Mouse (Mus musculus) liver, embryonic 16.5 days (tissue): ENCODE data around the gene Rpl5. TPM values are rescaled to one million over a fixed set of nuclear protein-coding genes. Genes with fewer than 3 reads are reported as not detected.
A peak's percentile ranks its signal among the peaks of the same experiment; 100 is the strongest.

Experiments
- ATAC-seq: fragments of 200-750 bp; cut with Nextera tagmentation; 2 replicates; pipeline ENCODE4 v1.8.0; 2017; ENCODE audit warnings: low read depth, mild to moderate bottlenecking, moderate number of reproducible peaks, moderate library complexity
- H3K27ac ChIP-seq: fragments of 300-500 bp; sonication (generic); 2 replicates; pipeline ENCODE4 v1.5.1; 2014; ENCODE audit warnings: mild to moderate bottlenecking, low read length
- H3K27me3 ChIP-seq: fragments of 300-500 bp; sonication (generic); 2 replicates; pipeline ENCODE4 v1.6.1; 2014; ENCODE audit warnings: low read depth, low read length, mixed read lengths; ENCODE audit not compliant: control insufficient read depth, insufficient read depth
- H3K36me3 ChIP-seq: fragments of 300-500 bp; sonication (generic); 2 replicates; pipeline ENCODE4 v1.6.1; 2014; ENCODE audit warnings: mild to moderate bottlenecking; ENCODE audit not compliant: control insufficient read depth, insufficient read depth
- H3K4me1 ChIP-seq: fragments of 300-500 bp; sonication (generic); 2 replicates; pipeline ENCODE4 v1.6.1; 2014; ENCODE audit warnings: low read depth, low read length, mixed read lengths; ENCODE audit not compliant: control insufficient read depth
- H3K4me2 ChIP-seq: fragments of 300-500 bp; sonication (generic); 2 replicates; pipeline ENCODE4 v1.6.1; 2014; ENCODE audit warnings: low read depth, low read length, mixed read lengths
- H3K4me3 ChIP-seq: fragments of 300-500 bp; sonication (generic); 2 replicates; pipeline ENCODE4 v1.5.1; 2014; ENCODE audit warnings: low read depth, mild to moderate bottlenecking, low read length
- H3K9ac ChIP-seq: fragments of 300-500 bp; sonication (generic); 2 replicates; pipeline ENCODE4 v1.6.1; 2014; ENCODE audit warnings: low read depth, low read length
- H3K9me3 ChIP-seq: fragments of 300-500 bp; sonication (generic); replicated peaks from 2 replicates; pipeline ENCODE4 v1.6.1; 2016; ENCODE audit warnings: low read length; ENCODE audit not compliant: control insufficient read depth
- WGBS: fragments of 180-500 bp; shearing (Covaris S2); extraction: QIAGEN DNeasy Blood & Tissue Kit; methylation state at CpG from one replicate; pipeline ENCODE4 v1.1.7; 2014; ENCODE audit not compliant: insufficient replicate concordance; 5-methylcytosine and 5-hydroxymethylcytosine counted together
- polyA plus RNA-seq: library from polyadenylated mRNA; unstranded; fragments of >200 nt; fragmentation: Nextera tagmentation; extraction: Ambion mirVana; gene quantifications from 2 replicates; pipeline ENCODE4 v1.2.1, GENCODE M21; 2015

Rpl5 gene
- polyA plus RNA-seq, 1 experiment from 2014 or later = 20.5 TPM

DNA sequence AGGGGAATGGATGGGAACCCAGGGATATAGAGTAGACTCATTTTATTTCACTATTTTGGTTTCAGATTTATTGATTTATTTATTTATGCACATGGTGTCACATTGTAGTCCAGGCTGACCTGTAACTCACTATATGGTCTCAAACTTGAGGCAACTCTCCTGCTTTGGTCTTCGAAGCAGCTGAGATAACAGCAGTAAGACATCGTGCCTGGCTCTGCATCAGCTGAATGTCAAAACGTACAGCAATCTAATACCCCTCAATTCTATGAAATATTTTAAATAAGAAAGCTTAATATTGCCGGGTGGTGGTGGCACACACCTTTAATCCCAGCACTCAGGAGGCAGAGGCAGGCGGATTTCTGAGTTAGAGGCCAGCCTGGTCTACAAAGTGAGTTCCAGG, 10.7 kb downstream of the Rpl5 start:
- Histone ChIP-seq H3K27ac (no peak overlapping the region), H3K9me3 (no peaks in the 10 kb centered on the region), H3K4me3 (no peak overlapping the region), H3K9ac (no peak overlapping the region), H3K27me3 (no peaks in the 10 kb centered on the region), H3K36me3 (peaks cover 35% of the 10 kb centered on the region), H3K4me2 (no peak overlapping the region), H3K4me1 (no peaks in the 10 kb centered on the region)
- ATAC-seq = no peak
- WGBS = 76% methylated on average over 5 of the region's 5 CpGs

DNA sequence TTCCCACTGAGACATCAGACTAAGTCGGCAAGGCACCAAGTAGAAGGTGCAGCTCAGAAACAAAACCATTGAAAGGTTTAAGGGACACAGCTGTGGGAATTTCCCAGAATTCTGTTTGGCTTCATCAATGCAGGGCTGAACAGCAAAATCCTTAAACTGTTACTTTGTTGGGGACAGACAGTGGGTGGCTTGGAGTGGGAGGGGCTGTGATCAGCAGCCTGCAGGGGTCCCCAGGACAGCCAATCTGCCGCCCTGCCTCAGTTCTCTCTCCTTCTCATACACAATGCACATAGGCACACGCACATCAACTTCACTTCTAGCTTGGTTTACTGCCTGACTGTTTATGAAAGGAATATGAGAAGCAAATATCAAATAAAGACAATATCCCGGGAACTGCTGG, 15.0 kb downstream of the Rpl5 start:
- no peaks in the 10 kb centered on the region for H3K36me3 ChIP-seq
- H3K4me3 ChIP-seq = no peak overlapping the region
- no peak overlapping the region for H3K4me2 ChIP-seq
- H3K27ac ChIP-seq = no peak overlapping the region
- no peaks in the 10 kb centered on the region for H3K4me1 ChIP-seq
- H3K27me3 ChIP-seq = no peaks in the 10 kb centered on the region
- no peak overlapping the region for H3K9ac ChIP-seq
- no peaks in the 10 kb centered on the region for H3K9me3 ChIP-seq
- ATAC-seq = no peak
- 70% methylated on average over 4 of the region's 4 CpGs for WGBS

DNA sequence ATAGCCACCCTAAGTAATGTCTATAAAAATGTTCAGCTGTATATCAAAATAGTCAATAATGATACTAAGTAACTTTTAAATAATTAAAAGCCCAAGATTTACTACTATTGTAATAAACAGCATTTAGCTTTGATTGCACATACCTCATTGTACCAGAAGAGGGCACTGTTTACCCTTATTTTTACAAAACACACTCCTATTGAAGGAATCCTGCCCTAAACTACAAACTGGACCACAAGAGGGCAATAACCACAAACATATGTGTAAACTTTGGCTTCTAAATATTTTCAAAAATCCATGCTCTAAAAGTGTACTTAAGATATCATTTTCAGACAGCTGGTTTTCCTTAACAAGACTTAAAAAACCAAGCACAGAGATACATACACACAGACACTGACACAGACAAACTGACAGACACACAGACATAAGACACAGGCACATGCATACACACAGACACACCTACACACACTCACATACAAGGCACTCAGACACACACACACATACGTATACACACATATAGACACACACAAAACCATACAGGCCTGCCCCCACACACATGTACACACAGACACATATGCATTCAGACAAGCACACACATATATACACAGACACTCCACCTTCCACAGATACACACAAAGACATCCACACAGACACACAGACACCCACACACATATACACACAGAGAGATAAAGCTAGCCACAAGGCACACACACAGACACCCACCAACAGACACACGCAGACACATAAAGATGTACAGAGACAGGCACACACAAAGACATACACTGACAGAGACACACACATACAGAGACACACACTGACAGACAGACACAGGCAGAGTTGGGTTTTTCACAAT, 21.3 kb downstream of the Rpl5 start:
- Histone ChIP-seq H3K9me3 (no peaks in the 10 kb centered on the region), H3K9ac (no peak overlapping the region), H3K4me1 (peaks cover 3% of the 10 kb centered on the region; the same call in 1 of the 2 replicates), H3K27ac (no peak overlapping the region), H3K27me3 (no peaks in the 10 kb centered on the region), H3K4me3 (no peak overlapping the region), H3K4me2 (no peak overlapping the region), H3K36me3 (no peaks in the 10 kb centered on the region)
- ATAC-seq = peak; percentile 36; the same call in 1 of the 2 replicates
- WGBS = 70% methylated on average over 2 of the region's 2 CpGs

DNA sequence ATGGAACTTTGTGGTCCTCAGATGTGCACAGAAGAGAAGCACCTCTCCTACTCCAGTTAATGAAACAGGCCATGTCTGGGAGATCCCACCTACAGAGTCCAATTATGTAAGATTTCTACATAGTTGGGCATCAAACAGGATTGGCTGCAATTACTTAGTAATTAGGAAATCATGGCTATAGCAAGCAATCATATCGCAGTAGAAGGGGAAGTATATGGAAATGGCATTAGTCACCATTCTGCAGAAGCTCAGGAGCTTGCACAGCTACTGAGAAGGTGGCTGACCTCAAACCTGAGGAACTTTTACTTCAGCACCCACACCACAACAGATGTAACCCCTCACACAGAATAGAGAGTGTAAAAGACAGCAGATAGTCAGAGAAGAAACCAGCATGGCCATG, 22.5 kb downstream of the Rpl5 start:
- Histone ChIP-seq H3K4me1 (peaks cover 3% of the 10 kb centered on the region; the same call in 1 of the 2 replicates), H3K9me3 (no peaks in the 10 kb centered on the region), H3K4me3 (no peak overlapping the region), H3K36me3 (no peaks in the 10 kb centered on the region), H3K9ac (no peak overlapping the region), H3K27me3 (no peaks in the 10 kb centered on the region), H3K27ac (no peak overlapping the region), H3K4me2 (no peak overlapping the region)
- WGBS = 47% methylated on average over 1 of the region's 1 CpGs
- no peak for ATAC-seq

DNA sequence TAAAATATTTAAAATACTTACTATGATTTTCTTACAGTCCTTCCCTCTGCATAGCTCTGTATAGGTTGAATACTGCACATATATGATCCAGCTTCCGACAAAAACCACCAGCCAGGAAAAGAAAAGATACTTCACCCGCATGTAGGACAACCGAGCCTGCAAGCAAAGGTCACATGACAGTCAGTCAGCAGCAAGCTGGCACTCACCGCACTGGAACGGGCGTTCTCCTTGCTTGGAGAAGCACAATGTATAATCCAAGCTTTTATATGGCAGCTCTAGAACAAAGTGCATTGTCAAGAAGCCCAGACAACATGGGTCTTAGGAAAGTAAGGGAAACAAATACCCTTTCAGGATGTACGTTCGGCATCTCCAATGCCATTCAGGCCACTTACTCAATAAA, 24.3 kb downstream of the Rpl5 start:
- Histone ChIP-seq H3K9ac (no peak overlapping the region), H3K9me3 (no peaks in the 10 kb centered on the region), H3K4me1 (peaks cover 3% of the 10 kb centered on the region; the same call in 1 of the 2 replicates), H3K27me3 (no peaks in the 10 kb centered on the region), H3K4me2 (no peak overlapping the region), H3K36me3 (no peaks in the 10 kb centered on the region), H3K4me3 (no peak overlapping the region), H3K27ac (no peak overlapping the region)
- ATAC-seq = no peak
- 84% methylated on average over 8 of the region's 8 CpGs for WGBS

DNA sequence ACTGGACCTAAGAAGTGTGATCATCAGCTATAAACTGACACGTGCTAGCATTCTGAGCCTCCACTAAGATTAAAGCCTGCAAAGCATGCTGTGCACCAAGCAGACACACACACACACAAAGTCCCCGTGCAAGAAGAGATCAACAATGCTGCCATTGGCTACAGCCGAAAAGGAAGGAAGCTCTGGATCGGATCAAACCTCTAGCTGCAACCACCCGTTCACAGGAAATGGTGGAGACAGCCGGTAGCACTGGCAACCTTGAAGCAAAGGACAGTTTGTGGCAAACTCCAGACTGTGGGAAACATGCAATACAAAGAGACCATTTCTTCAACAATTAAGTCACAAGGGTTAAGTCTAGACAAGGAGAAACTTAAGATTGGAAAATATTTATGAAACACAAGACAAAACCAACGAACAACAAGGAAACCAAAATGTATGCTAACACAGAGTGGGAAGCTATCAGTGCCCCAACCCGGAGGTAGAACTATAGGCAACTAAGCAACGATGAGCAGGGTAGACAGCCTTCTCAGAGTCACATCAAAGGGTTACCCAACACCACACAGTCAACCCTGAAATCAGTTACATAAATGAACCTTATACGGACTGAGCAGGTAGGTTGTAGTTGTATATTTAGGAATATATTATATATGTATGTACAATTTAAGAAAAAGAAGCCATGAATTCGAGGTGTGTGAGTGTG, 26.4 kb downstream of the Rpl5 start:
- Histone ChIP-seq H3K36me3 (no peaks in the 10 kb centered on the region), H3K4me3 (no peak overlapping the region), H3K4me1 (peaks cover 3% of the 10 kb centered on the region; the same call in 1 of the 2 replicates), H3K4me2 (no peak overlapping the region), H3K9ac (no peak overlapping the region), H3K27me3 (no peaks in the 10 kb centered on the region), H3K27ac (peak overlapping the region; percentile 42; the same call in 1 of the 2 replicates), H3K9me3 (no peaks in the 10 kb centered on the region)
- 21% methylated on average over 11 of the region's 11 CpGs for WGBS
- peak; percentile 41; the same call in 1 of the 2 replicates for ATAC-seq

DNA sequence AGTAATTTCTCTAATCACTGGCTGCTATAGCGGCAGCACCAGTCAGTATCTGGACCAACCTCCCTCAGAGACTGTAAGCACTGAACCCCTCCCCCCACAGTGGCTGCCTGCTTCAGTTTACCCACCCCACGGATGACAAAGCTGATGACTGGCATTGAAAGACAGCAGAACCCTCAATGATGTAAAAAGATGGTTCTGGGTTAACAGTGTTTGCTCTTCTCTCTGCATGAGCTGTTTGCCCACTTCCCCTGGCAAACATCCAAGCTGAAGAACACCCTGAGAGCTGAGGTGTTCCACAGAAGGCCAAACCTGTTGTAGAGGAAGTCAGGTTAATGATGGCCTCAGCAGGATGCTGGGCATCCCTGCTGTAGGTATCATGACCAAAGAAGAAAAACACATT, 32.3 kb downstream of the Rpl5 start:
- no peaks in the 10 kb centered on the region for H3K36me3 ChIP-seq
- H3K4me3 ChIP-seq = no peak overlapping the region
- H3K4me2 ChIP-seq = no peak overlapping the region
- no peaks in the 10 kb centered on the region for H3K9me3 ChIP-seq
- WGBS = 42% methylated on average over 2 of the region's 2 CpGs
- no peak overlapping the region for H3K27ac ChIP-seq
- no peak for ATAC-seq
- no peaks in the 10 kb centered on the region for H3K27me3 ChIP-seq
- no peak overlapping the region for H3K9ac ChIP-seq
- H3K4me1 ChIP-seq = no peaks in the 10 kb centered on the region; the same call in 1 of the 2 replicates

DNA sequence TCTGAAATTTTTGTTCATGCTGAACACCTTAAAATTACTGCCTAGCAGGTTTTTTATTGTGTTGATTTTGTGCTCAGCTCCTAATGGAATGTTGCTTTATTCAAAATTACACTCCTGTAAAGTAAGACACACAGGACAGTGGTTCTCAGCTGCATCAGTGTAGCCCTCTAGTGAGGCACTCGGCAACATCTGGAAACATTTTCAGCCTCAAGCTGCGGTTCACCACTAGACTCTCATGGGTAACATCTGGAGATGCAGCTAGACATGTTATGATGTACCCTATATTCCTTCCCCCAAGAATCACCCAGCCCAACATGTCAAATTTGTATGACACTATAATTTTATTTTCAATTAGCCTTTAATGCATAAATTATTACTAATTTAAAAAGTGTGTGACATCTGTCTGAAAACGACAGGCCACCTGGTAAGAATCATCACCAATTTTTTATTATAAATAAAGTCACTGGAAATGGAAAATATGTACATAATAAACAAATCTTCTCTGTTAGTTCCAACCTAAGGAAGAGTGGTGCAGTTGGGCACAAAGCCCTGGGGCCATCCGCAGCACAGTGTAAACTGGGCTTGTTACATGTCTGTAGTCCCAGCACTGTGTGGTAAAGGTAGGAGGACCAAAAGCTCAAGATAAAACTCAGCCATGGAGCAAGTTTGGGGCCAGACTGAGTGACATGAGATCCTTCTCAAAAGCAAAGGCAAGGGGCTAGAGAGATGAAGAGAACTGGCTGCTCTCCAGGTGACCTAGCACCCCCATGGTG, 33.1 kb downstream of the Rpl5 start:
- Histone ChIP-seq H3K27ac (no peak overlapping the region), H3K4me2 (no peak overlapping the region), H3K9ac (no peak overlapping the region), H3K4me1 (no peaks in the 10 kb centered on the region; the same call in 1 of the 2 replicates), H3K4me3 (no peak overlapping the region), H3K9me3 (no peaks in the 10 kb centered on the region), H3K27me3 (no peaks in the 10 kb centered on the region), H3K36me3 (no peaks in the 10 kb centered on the region)
- WGBS = 76% methylated on average over 4 of the region's 4 CpGs
- no peak for ATAC-seq
